Mouse (Mus musculus) lung, embryonic 16.5 days (tissue): ENCODE measurements at regions not wholly inside any gene's neighbourhood (a gene's known extent, or its start where the extent isn't known, plus 50 kb on each side); places are given as distances from the start of the nearest gene placed in this dataset.
"Not testable (repeated sequence)": the region's sequence is repeated elsewhere in the genome, so short reads cannot be mapped to it uniquely, and the experiment has no call there.

Experiments used
- ATAC-seq: fragments of 200-750 bp; cut with Nextera tagmentation; 2 replicates; pipeline ENCODE4 v1.8.0; 2017; ENCODE audit warnings: low read depth, mild to moderate bottlenecking, moderate library complexity
- H3K27ac ChIP-seq: fragments of 300-500 bp; sonication (generic); 2 replicates; pipeline ENCODE4 v1.5.1; 2014; ENCODE audit warnings: mild to moderate bottlenecking, control low read depth, low read length
- H3K27me3 ChIP-seq: fragments of 300-500 bp; sonication (generic); 2 replicates; pipeline ENCODE4 v1.6.1; 2014; ENCODE audit warnings: low read depth, low read length, mixed read lengths; ENCODE audit not compliant: control insufficient read depth, insufficient read depth
- H3K36me3 ChIP-seq: fragments of 300-500 bp; sonication (generic); 2 replicates; pipeline ENCODE4 v1.6.1; 2014; ENCODE audit warnings: low read length; ENCODE audit not compliant: control insufficient read depth, insufficient read depth
- H3K4me1 ChIP-seq: fragments of 300-500 bp; sonication (generic); replicated peaks from 2 replicates; pipeline ENCODE4 v1.6.1; 2014; ENCODE audit warnings: low read length, mixed read lengths; ENCODE audit not compliant: control insufficient read depth, insufficient read depth
- H3K4me2 ChIP-seq: fragments of 300-500 bp; sonication (generic); 2 replicates; pipeline ENCODE4 v1.6.1; 2014; ENCODE audit warnings: low read depth, low read length, control low read depth
- H3K4me3 ChIP-seq: fragments of 300-500 bp; sonication (generic); 2 replicates; pipeline ENCODE4 v1.5.1; 2014; ENCODE audit warnings: mild to moderate bottlenecking, low read length, control low read depth
- H3K9ac ChIP-seq: fragments of 300-500 bp; sonication (generic); 2 replicates; pipeline ENCODE4 v1.6.1; 2014; ENCODE audit warnings: low read length, control low read depth
- H3K9me3 ChIP-seq: fragments of 300-500 bp; sonication (generic); 2 replicates; pipeline ENCODE4 v1.6.1; 2016; ENCODE audit warnings: low read length; ENCODE audit not compliant: control insufficient read depth
- WGBS: fragments of 180-500 bp; shearing (Covaris S2); extraction: QIAGEN DNeasy Blood & Tissue Kit; methylation state at CpG from one replicate; pipeline ENCODE4 v1.1.7; 2014; 5-methylcytosine and 5-hydroxymethylcytosine counted together

- Histone ChIP-seq H3K36me3 (no peaks in the 10 kb centered on the region), H3K27ac (no peak overlapping the region), H3K4me2 (no peak overlapping the region), H3K4me1 (peaks cover 32% of the 10 kb centered on the region), H3K4me3 (no peak overlapping the region), H3K9ac (no peak overlapping the region), H3K27me3 (no peaks in the 10 kb centered on the region), H3K9me3 (no peaks in the 10 kb centered on the region)
- ATAC-seq = no peak
- WGBS = 65% methylated on average over 4 of the region's 4 CpGs
Measured at GRCm38 (mm10) chr12:8438638-8439037, 61.2 kb downstream of the Rhob start.

- H3K4me2 ChIP-seq = no peak overlapping the region
- no peaks in the 10 kb centered on the region for H3K9me3 ChIP-seq
- H3K36me3 ChIP-seq = no peaks in the 10 kb centered on the region
- H3K27me3 ChIP-seq = no peaks in the 10 kb centered on the region
- H3K4me3 ChIP-seq = no peak overlapping the region
- no peak overlapping the region for H3K9ac ChIP-seq
- ATAC-seq = 0 out of 2 replicates have a peak, but pooled peaks have one; percentile 18
- H3K4me1 ChIP-seq = peaks cover 38% of the 10 kb centered on the region
- WGBS = 33% methylated on average over 6 of the region's 6 CpGs
- H3K27ac ChIP-seq = no peak overlapping the region
Measured at GRCm38 (mm10) chr12:8436976-8437580, 62.7 kb downstream of the Rhob start.

- no peak overlapping the region for H3K9ac ChIP-seq
- no peaks in the 10 kb centered on the region for H3K27me3 ChIP-seq
- no peak overlapping the region for H3K4me3 ChIP-seq
- H3K27ac ChIP-seq = no peak overlapping the region
- ATAC-seq = no peak
- H3K4me2 ChIP-seq = no peak overlapping the region
- no peaks in the 10 kb centered on the region for H3K9me3 ChIP-seq
- no peaks in the 10 kb centered on the region for H3K36me3 ChIP-seq
- WGBS = 42% methylated on average over 5 of the region's 5 CpGs
- H3K4me1 ChIP-seq = peaks cover 44% of the 10 kb centered on the region
Measured at GRCm38 (mm10) chr12:8436553-8436952, 63.3 kb downstream of the Rhob start.

GRCm38 (mm10) chr12:8435651-8436348 is 64.0 kb downstream of the Rhob start:
- WGBS = 56% methylated on average over 3 of the region's 3 CpGs
- H3K27me3 ChIP-seq, H3K4me2 ChIP-seq, H3K27ac ChIP-seq, ATAC-seq, H3K36me3 ChIP-seq, H3K4me3 ChIP-seq, H3K9ac ChIP-seq, H3K9me3 ChIP-seq: not testable (repeated sequence)
- peaks cover 45% of the 10 kb centered on the region for H3K4me1 ChIP-seq

GRCm38 (mm10) chr12:8428228-8428990 is 71.4 kb downstream of the Rhob start:
- no peak overlapping the region for H3K9ac ChIP-seq
- WGBS = 49% methylated on average over 5 of the region's 5 CpGs
- H3K4me1 ChIP-seq = peaks cover 18% of the 10 kb centered on the region
- H3K4me3 ChIP-seq = no peak overlapping the region
- no peaks in the 10 kb centered on the region for H3K36me3 ChIP-seq
- H3K9me3 ChIP-seq = no peaks in the 10 kb centered on the region
- H3K27ac ChIP-seq = no peak overlapping the region
- H3K27me3 ChIP-seq = no peaks in the 10 kb centered on the region
- H3K4me2 ChIP-seq = no peak overlapping the region
- ATAC-seq = no peak

GRCm38 (mm10) chr12:8424515-8424914 is 75.3 kb downstream of the Rhob start:
- H3K9ac ChIP-seq = no peak overlapping the region
- peaks cover 10% of the 10 kb centered on the region for H3K4me1 ChIP-seq
- H3K27me3 ChIP-seq = no peaks in the 10 kb centered on the region
- WGBS = 89% methylated on average over 6 of the region's 6 CpGs
- H3K27ac ChIP-seq = no peak overlapping the region
- H3K36me3 ChIP-seq = no peaks in the 10 kb centered on the region
- H3K4me3 ChIP-seq = no peak overlapping the region
- no peak overlapping the region for H3K4me2 ChIP-seq
- no peaks in the 10 kb centered on the region for H3K9me3 ChIP-seq
- no peak for ATAC-seq

- Histone ChIP-seq H3K36me3 (no peaks in the 10 kb centered on the region), H3K27ac (no peak overlapping the region), H3K4me2 (no peak overlapping the region), H3K4me1 (peaks cover 6% of the 10 kb centered on the region; the same call in 1 of the 2 replicates), H3K27me3 (no peaks in the 10 kb centered on the region), H3K9me3 (no peaks in the 10 kb centered on the region), H3K4me3 (no peak overlapping the region), H3K9ac (no peak overlapping the region)
- WGBS = 48% methylated on average over 5 of the region's 5 CpGs
- no peak for ATAC-seq
Measured at GRCm38 (mm10) chr12:8422676-8423075, 77.1 kb downstream of the Rhob start.

GRCm38 (mm10) chr12:8421271-8421567 is 78.6 kb downstream of the Rhob start:
- no peak for ATAC-seq
- no peak overlapping the region for H3K9ac ChIP-seq
- H3K4me3 ChIP-seq = no peak overlapping the region
- WGBS = 88% methylated on average over 3 of the region's 3 CpGs
- no peaks in the 10 kb centered on the region for H3K27me3 ChIP-seq
- H3K9me3 ChIP-seq = peaks cover under 1% of the 10 kb centered on the region; the same call in 1 of the 2 replicates
- peaks cover 6% of the 10 kb centered on the region; the same call in 1 of the 2 replicates for H3K4me1 ChIP-seq
- no peak overlapping the region for H3K4me2 ChIP-seq
- H3K27ac ChIP-seq = no peak overlapping the region
- H3K36me3 ChIP-seq = no peaks in the 10 kb centered on the region

GRCm38 (mm10) chr12:8420511-8421270 is 79.1 kb downstream of the Rhob start:
- Histone ChIP-seq H3K4me2 (no peak overlapping the region), H3K4me1 (peaks cover 6% of the 10 kb centered on the region; the same call in 1 of the 2 replicates), H3K9me3 (peaks cover 2% of the 10 kb centered on the region; the same call in 1 of the 2 replicates), H3K36me3 (no peaks in the 10 kb centered on the region), H3K4me3 (no peak overlapping the region), H3K27me3 (no peaks in the 10 kb centered on the region), H3K27ac (no peak overlapping the region), H3K9ac (no peak overlapping the region)
- ATAC-seq = no peak
- 68% methylated on average over 9 of the region's 9 CpGs for whole genome bisulfite sequencing
